Mouse (Mus musculus) MN1 (cell line): ENCODE results near the gene Zbtb6.

Experiments used
- DNase-seq: peaks from one replicate; pipeline ENCODE4 v3.0.0-alpha.2; 2016; ENCODE audit warnings: low spot score

Zbtb6 gene

DNA sequence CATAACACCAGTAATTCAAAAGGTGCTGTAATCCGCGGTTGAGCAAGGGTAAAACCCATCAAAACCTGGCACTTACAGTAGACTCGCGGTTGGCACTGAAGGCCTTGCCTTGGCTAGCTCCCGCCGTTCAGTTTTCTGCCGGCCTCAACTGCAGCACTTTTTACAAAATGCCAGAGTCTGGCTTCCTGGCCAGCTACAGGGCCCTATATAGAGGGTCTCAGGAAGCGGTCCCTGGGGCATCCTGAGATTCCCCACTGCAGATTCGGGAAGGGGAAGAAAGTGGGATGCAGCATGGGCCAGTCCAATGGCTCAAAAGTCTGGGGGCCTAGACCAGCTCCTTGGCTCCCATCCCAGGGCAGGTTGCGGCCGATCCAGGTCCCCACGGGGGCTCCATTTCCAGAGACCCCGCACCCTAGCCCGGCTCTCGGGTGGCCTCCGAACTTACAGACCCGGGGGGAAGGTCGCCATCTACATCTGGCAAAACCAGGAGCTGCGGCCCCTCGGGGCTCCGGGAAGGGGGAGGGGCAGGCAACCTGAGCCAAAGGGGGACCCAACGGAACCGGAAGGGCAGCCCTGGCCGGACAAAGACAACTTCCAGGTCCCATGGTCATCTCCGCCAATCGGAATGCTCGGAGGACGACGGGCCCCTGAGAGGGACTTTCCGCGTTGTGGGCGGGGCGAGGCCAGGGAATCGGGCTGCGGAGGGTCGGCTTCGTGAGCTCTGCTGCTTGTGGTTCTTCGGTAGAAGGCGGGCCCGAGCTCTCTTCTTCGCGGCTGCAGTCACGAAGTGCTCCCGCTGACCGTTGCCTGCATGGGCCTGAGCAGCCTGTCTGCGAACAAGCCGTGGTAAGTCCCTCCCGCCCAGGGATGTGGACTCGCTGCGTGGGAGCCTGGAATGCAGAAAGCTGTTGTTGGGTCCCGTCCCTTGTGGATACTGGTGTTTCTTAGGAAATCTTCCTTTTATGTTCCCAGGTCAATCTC is at the start of gene Zbtb6, which contains the start of the genes Zbtb26 and Rabgap1:
Gene Zbtb6 (minus strand): TSS at position 561 of the 981 bp plus-strand sequence.
Gene Zbtb26 (minus strand): TSS at position 525 of the 981 bp plus-strand sequence.
Gene Rabgap1 (plus strand): TSS at position 669 of the 981 bp plus-strand sequence.
- DNase-seq, result peak; percentile 99

DNA sequence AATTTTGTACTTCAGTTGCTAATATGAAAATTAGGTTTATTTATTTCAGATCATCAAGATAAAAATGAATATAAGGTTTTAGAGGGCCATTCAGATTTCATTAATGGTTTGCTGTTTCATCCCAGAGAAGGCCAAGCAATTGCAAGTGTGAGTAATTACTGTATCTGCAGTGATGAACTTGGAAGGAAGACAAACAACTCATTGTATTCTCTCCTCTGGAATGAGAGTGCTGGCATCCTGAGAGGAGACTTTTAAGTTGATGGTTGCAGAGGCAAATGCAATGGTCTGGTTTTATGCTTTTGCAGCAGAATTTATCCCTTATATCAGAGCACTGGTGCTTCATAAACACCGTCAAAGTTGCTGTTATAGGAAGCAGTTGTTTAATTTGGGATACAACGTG is 46.0 kb upstream of the Zbtb6 start:
- DNase-seq, result peak; percentile 56

- no peak for DNase-seq
Observed at GRCm38 (mm10) chr2:37486408-37486807, 43.4 kb upstream of the Zbtb6 start.

- peak; percentile 74 for DNase-seq
Observed at GRCm38 (mm10) chr2:37485370-37485769, 42.4 kb upstream of the Zbtb6 start.

- DNase-seq, result no peak
Observed at GRCm38 (mm10) chr2:37484165-37484564, 41.2 kb upstream of the Zbtb6 start.

GRCm38 (mm10) chr2:37480039-37480438 is 37.1 kb upstream of the Zbtb6 start:
- DNase-seq, result no peak

- no peak for DNase-seq
Observed at GRCm38 (mm10) chr2:37479559-37479958, 36.6 kb upstream of the Zbtb6 start.

DNA sequence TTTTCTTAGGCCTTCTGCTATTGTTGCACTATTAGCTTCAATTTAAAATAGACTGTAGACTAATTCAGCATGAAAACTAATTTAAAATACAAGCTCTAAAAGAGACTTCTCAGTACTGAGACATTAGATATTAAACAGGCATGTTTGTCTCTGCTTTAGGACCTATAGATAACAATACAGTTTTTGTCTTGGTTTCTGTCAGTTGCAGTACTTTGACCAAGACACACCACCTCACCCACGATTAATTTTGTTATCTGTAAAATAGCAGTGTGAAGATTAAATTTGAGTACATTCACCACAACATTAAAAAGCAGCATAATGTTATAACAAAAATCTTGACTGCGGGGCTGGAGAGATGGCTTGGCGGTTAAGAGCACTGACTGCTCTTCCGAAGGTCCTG is 23.3 kb upstream of the Zbtb6 start:
- DNase-seq, result peak; percentile 60

GRCm38 (mm10) chr2:37460707-37461106 is 17.7 kb upstream of the Zbtb6 start:
- DNase-seq, result no peak

DNA sequence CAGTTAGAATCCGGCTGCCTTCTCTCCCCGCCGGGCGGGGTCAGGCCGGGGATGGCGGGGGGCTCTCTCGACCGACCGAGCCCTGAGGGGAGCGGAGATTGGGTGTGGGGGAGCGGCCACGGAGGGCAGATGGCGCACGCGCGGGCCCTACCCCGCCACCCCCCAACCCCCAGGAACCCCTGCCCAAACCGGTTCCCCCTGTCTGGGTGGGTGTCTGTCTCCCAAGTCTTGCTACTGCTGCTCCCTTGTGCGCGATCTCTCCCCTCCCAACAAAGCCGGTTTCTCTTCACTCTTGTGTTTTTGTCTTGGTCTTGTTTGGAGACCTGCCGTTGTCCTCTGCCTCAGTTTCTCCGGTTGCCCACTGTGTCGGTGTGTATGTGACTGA is 9.4 kb upstream of the Zbtb6 start:
- DNase-seq, result no peak

- DNase-seq, result peak; percentile 98
Observed at GRCm38 (mm10) chr2:37451667-37452375, 8.8 kb upstream of the Zbtb6 start.

GRCm38 (mm10) chr2:37431609-37432008 is 11.4 kb downstream of the Zbtb6 start:
- peak; percentile 63 for DNase-seq

DNA sequence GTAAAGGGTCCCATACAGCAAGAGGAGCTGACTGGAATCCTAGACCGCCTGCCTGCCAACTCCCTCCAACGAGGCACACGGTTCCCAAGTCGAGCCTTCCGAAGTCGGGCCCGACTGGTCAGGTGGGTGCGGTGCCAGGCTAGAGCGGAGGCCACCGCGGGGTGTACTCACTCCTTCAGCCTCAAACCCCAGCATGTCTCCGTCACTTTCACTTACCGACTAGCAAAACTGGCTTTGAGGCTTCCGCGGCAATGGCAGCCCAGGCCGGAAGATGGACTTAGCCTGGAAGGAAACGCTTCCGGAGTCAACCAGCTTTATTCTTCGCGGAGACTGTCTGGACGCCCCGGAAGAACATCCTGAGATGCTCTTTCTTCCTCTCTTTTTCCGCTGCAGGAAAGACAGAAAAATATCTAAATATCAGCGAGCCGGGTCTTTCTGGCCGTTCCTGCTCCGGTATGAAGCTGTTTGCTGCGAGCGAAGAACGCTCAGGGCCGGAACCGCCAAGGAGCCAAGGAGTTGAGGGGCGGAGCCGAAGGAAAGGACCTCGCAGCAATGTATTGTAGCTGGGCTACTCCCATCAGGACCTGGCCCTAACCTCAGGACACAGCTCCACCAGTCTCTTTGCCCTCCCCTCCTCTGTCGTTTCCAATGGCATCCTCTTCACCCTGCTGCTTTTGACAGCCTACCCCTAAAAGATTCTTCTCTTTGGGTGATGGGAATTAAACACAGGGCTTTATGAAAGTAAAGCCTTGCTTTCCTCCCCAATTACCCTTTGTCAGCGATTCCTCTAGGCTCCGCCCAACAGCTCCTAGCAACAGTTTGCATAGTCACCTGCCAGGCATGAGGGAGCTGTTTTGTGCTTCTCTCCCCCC is 12.1 kb downstream of the Zbtb6 start:
- peak; percentile 95 for DNase-seq

DNA sequence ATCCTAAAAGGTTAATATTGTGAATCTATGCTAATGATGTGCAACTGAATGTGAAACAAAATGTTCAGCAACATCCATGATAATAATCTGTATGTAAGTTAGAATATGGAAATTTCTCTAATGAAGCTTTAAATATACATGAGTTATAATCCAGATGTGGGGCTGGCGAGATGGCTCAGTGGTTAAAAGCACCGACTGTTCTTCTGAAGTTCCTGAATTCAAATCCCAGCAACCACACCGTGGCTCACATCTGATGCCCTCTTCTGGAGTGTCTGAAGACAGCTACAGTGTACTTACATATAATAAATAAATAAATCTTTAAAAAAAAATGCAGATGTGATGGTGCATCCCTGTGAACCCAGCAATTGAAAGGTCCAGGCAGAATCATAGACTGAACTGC is 19.3 kb downstream of the Zbtb6 start:
- peak; percentile 30 for DNase-seq

DNA sequence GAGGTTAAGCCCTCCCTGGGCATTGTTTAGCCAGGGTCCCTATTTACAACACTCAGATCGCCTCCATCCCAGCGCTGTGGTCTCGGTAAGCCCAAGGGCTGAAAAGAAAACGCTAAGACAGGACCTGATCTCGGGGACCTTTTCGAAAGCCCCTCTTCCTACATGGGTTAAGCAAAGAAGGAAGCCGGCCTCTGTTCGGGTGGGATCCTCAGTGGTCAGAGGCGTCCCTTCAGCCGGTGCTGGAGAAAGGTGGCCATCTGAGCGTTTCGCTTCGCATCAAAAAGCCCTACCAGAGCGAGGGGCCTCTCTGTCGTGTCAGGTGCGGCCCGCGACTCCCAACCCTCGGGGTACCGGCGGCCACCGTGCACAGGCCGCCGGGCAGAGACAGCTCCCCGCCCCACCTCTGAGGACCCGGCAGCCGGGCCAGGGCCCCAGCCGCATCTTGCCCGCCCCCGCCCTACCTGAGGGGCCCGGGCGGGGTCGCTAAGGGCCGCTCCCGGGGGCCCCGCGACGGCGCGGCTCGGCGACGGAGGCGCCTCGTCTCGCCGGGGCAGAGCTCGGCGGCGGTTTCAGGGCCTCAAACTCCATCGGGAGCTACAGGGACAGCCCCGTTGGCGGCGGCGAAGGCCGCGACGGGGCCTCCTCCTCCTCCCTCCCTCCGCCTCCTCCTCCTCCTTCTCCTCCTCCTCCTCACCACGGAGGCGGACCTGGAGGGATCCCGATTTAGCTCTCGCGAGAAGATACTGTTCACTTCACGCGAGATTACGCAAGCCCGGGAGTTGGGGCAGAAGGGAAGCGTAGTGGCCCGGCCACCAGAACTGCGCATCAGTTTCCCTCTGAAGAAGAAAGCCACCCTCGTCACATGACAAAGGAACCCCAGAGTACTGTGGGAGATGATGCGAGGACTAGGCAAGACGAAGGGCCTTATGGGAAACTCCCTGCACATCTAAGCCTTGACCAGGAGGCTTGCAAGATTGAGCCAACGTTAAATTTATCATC is 20.4 kb downstream of the Zbtb6 start, which contains the start of gene Rc3h2:
Gene Rc3h2 (minus strand): TSS at position 598 of the 999 bp plus-strand sequence.
- DNase-seq, result peak; percentile 99

DNA sequence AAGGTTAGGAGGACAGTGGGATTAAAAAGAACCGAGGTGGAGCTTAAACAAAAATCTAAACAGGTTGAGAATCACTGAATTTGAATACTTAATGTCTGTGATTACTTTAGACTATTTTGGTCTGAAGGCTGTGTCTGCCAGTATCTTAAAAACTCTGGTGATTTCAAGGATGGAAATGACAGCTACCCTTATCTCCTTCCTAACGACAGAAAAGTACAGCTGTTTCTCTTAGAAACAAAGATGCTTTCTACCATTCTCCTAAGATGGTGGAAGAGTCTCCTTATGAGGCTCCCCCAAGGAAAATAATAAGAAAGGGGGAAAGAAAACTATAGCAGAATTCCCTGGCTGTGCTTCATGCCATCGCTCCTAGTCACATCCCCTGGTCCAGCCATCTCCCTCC is 21.1 kb downstream of the Zbtb6 start:
- DNase-seq, result no peak

- peak; percentile 34 for DNase-seq
Observed at GRCm38 (mm10) chr2:37395539-37395938, 47.4 kb downstream of the Zbtb6 start.

- DNase-seq, result no peak
Observed at GRCm38 (mm10) chr2:37382921-37383320, 60.0 kb downstream of the Zbtb6 start.

DNA sequence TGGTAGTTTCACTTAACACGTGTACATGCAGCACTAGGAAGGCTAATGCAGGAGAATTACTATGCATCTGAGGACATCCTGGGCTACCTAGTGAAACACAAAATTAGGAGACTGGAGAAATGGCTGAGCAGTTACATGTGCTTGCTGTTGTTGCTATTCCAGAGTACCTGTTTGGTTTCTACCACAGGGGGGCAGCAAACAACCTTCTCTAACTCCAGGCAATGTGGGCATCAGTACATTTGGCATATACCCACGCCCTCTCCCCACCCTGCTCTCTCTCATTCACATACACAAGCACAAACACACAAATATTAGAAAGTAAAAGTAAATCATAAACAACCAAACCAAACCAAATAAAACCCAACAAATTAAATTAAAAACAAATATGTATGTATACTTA is 62.8 kb downstream of the Zbtb6 start:
- DNase-seq, result peak; percentile 69

DNA sequence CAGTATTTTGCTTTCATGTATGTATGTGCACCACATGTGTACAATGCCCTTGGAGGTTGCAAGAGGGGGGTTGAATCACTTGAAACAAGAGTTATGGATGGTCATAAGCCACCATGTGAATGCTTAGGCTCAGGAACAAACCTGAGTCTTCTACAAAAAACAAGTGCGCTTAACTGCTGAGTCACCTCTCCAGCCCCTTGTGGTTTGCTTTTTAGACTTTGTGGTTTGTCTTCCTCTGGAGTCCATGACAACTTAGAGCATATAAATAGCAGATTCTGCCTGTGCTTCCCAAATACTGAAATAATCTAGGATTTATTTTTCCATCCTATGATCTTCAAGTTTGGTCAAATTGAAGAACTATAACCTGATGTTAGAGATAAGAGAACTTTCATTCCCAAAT is 67.0 kb downstream of the Zbtb6 start:
- DNase-seq, result peak; percentile 21
